Mouse (Mus musculus): ENCODE data around the gene Impdh2. TPM values are rescaled to one million over a fixed set of nuclear protein-coding genes. Genes with fewer than 3 reads are reported as not detected.
A peak's percentile ranks its signal among the peaks of the same experiment; 100 is the strongest.

The Impdh2 gene
- polyA plus RNA-seq, 1 experiment from 2014 or later, result 135 TPM

DNA sequence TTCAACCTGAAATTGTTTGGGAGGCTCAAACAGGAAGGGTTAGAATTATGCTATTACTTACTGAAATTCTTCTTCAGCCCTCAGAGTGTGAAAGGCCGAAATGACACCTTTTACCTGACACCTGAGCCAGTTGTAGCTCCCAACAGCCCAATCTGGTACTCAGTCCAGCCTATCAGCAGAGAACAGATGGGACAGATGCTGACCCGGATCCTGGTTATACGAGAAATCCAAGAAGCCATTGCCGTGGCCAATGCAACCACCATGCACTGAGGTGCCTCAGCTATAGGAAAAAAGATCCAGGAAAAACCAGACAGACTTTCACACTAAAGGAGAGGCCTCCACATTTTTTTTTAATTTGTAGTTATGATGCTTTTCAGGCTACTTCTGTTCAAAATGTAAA, 917 bp upstream of the Impdh2 start:
- H3K4me1 ChIP-seq, result peaks cover 18% of the 10 kb centered on the region
- H3K27me3 ChIP-seq, result no peaks in the 10 kb centered on the region
- peaks cover 82% of the 10 kb centered on the region for H3K36me3 ChIP-seq (ENCODE audit: poor library complexity, severe bottlenecking)
- WGBS, result 89% methylated on average over 4 of the region's 4 CpGs
- H3K9me3 ChIP-seq (replicated peaks), result no peaks in the 10 kb centered on the region
- H3K27ac ChIP-seq, result no peak overlapping the region
- no peak for ATAC-seq
- no peak overlapping the region for H3K4me2 ChIP-seq
- H3K9ac ChIP-seq, result no peak overlapping the region
- no peak overlapping the region for H3K4me3 ChIP-seq

DNA sequence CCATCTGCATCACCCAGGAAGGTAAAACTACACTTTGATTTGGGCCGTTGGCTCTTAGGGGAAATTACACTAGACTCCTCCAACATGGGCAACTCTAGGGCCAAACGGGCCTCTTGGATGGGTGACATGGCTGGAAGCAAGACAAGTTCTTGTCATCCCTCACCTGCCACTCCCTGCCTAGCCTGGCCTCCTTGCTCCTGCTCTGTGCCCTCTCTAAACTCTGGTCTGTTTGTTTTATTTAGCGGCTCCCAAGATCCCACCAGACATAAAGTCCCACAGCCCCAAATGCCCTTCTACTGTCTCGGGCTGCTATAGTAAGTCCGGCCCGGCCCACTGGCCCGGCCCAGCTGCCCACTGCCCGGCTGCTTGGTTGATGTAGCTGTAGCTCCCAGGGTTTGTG, 3.6 kb downstream of the Impdh2 start:
- Histone ChIP-seq H3K27ac (no peak overlapping the region), H3K4me2 (no peak overlapping the region), H3K9me3 (replicated peaks) (no peaks in the 10 kb centered on the region), H3K9ac (no peak overlapping the region), H3K27me3 (no peaks in the 10 kb centered on the region), H3K36me3 (ENCODE audit: poor library complexity, severe bottlenecking) (peaks cover 57% of the 10 kb centered on the region), H3K4me3 (no peak overlapping the region), H3K4me1 (peaks cover 41% of the 10 kb centered on the region)
- ATAC-seq, result no peak
- 96% methylated on average over 8 of the region's 8 CpGs for WGBS

DNA sequence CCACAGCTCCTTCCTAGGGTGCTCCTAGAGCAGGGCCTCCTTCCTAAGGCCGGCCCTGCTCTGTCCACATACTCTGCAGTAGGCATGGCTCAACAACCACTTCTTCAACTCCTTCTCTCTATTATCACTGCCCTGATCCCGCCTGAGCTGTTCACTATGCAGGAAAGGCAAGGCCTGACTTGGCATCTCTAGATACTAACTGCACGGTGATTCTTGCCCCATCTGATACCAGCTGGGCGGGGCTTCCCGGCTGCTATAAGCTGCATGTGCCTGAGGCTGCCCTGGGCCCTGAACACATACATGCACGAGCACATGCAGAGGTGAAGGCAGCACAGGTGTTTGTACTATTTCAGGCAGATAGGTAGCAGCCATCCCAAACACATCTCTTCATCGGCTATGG, 4.0 kb downstream of the Impdh2 start:
- peaks cover 52% of the 10 kb centered on the region for H3K36me3 ChIP-seq (ENCODE audit: poor library complexity, severe bottlenecking)
- H3K9me3 ChIP-seq (replicated peaks), result no peaks in the 10 kb centered on the region
- H3K4me2 ChIP-seq, result no peak overlapping the region
- H3K9ac ChIP-seq, result no peak overlapping the region
- H3K27ac ChIP-seq, result no peak overlapping the region
- H3K27me3 ChIP-seq, result no peaks in the 10 kb centered on the region
- H3K4me1 ChIP-seq, result peaks cover 43% of the 10 kb centered on the region
- ATAC-seq, result no peak
- 93% methylated on average over 7 of the region's 7 CpGs for WGBS
- H3K4me3 ChIP-seq, result no peak overlapping the region

DNA sequence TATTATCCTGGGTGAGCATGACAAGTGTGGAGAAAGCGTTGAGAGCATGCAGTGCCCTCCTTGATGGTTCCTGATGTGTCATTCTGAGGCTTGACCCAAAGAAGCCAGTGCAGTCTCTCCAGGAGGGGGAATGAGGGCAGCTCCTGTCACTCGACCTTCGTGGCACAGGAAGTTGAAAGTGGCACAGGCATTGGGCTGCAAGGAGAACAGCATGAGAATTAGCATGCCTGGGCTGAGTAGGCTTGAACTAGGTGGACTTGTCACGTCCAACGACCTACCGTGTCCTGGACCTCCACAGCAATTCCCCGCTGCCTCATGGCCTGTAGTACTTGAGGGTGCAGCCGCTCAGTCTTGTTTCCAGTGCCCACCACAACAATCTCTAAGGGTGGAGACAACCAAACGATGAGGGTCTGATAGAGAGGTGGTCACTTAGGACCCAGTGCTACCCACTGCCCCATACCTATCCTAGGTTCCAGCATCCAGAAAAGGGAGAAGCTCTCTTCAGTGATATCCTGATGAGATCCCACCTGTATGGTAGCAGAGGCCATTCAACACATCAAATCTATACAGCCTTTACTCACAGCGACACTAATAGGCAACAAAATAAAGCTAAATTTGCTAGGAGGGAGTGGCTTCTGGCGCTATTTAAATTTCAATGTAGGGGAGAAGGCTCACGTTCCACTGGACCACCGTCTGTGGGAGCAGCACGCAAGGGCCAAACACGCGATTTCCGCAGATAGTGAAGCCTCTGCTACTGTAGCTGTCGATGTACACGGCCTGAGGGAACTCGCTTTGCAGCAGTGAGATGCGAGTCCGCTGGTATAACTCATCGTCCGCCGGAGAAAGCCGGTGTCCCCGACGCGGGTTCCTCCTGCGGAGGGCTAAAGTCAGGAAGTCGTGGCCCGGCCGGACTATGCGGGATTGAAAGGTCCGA, 6.1 kb downstream of the Impdh2 start:
- H3K27ac ChIP-seq, result peak overlapping the region; percentile 98
- H3K4me2 ChIP-seq, result peak overlapping the region; percentile 97
- H3K9ac ChIP-seq, result peak overlapping the region; percentile 88
- H3K9me3 ChIP-seq (replicated peaks), result no peaks in the 10 kb centered on the region
- H3K36me3 ChIP-seq (ENCODE audit: poor library complexity, severe bottlenecking), result peaks cover 53% of the 10 kb centered on the region
- H3K4me3 ChIP-seq, result peak overlapping the region; percentile 74
- ATAC-seq, result 0 out of 2 replicates have a peak, but pooled peaks have one; percentile 0
- no peaks in the 10 kb centered on the region for H3K27me3 ChIP-seq
- 12% methylated on average over 35 of the region's 35 CpGs for WGBS
- peaks cover 51% of the 10 kb centered on the region for H3K4me1 ChIP-seq

DNA sequence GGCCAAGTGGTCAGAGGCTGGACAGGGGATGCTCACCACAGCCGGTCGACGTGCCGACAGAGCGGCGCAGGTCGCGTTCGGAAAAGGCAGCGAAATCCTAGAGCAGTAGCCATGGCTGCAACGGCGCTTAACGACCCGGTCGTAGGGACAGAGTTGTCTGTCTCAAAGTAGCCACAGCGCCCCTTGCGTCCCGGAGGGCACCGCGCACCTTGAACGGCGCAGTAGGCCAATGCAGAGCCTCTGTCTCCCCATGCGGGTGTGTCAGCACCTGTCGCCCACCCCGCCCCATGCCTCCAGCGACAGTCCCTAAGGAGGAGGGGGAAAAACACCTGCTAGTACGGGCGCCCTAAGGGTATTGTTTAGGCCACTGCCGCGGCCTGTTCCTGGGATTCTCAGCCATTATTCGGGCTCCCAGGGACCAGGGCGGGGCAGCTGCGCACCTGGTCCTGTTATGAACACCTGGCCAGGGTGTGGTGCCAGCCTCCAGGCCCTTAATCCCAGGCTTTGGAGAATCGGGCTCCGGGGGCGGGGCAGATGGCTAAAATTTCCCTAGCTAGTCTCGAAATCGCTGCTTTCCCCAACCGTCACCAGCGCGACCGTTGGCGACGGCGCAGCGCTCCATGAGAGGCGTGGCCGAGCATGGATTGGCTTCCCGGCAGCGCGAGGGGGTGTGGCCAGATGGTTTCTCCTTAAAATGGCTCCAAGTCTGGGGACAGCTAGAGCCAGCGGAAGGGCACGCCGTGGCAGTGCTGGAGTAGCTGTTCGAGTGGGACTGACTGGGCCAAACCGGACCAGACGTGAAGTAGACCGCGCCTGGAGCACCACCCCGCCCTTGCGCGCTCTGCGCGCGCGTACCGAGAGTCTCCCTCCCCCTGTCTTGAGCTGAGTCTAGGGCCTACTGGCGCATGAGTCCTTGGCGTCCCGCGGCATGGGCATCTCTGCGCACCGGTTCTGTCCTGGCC, 7.0 kb downstream of the Impdh2 start, which contains the start of gene Ndufaf3:
Gene Ndufaf3, minus strand, starts transcription at position 620 of the 962 bp plus-strand sequence.
- H3K4me2 ChIP-seq, result peak within 1 kb of the TSS; percentile 97
- H3K27ac ChIP-seq, result peak within 1 kb of the TSS; percentile 98
- H3K4me3 ChIP-seq, result peak within 1 kb of the TSS; percentile 74
- H3K36me3 ChIP-seq (ENCODE audit: poor library complexity, severe bottlenecking), result peaks cover 55% of the 10 kb centered on the region
- under 1% methylated on average over 71 of the region's 73 CpGs for WGBS
- H3K27me3 ChIP-seq, result no peaks in the 10 kb centered on the region
- H3K4me1 ChIP-seq, result peaks cover 42% of the 10 kb centered on the region
- peak within 1 kb of the TSS; percentile 88 for H3K9ac ChIP-seq
- peak; percentile 87 for ATAC-seq
- H3K9me3 ChIP-seq (replicated peaks), result no peaks in the 10 kb centered on the region

DNA sequence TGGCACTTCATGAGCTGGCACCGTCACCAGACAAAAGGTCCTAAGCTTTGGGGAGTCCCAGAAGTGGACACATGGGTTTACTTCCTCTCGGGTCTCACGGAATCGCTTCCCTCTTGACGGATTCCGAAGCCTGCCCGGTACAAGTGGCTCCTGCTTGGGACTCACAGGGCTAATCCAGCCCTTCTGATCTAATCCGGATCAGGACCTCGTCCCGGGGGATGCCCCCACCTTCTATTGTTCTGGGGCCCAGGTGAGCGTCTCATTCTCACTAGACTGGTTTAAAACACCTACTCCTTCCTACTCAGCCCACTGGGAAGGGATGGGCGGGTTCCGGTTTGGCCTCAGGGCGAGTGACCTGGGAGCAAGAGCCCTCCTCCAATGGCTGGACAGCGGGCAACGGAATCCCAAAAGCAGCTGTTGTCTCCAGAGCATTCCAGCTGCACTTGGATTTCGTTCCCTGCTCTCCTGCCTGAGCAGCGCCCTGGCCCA, 7.9 kb downstream of the Impdh2 start:
- Histone ChIP-seq H3K4me3 (peak overlapping the region; percentile 74), H3K36me3 (ENCODE audit: poor library complexity, severe bottlenecking) (peaks cover 55% of the 10 kb centered on the region), H3K4me1 (peaks cover 42% of the 10 kb centered on the region), H3K27me3 (no peaks in the 10 kb centered on the region), H3K9ac (peak overlapping the region; percentile 88), H3K27ac (peak overlapping the region; percentile 98), H3K4me2 (peak overlapping the region; percentile 97), H3K9me3 (replicated peaks) (no peaks in the 10 kb centered on the region)
- 10% methylated on average over 18 of the region's 18 CpGs for WGBS
- no peak for ATAC-seq

DNA sequence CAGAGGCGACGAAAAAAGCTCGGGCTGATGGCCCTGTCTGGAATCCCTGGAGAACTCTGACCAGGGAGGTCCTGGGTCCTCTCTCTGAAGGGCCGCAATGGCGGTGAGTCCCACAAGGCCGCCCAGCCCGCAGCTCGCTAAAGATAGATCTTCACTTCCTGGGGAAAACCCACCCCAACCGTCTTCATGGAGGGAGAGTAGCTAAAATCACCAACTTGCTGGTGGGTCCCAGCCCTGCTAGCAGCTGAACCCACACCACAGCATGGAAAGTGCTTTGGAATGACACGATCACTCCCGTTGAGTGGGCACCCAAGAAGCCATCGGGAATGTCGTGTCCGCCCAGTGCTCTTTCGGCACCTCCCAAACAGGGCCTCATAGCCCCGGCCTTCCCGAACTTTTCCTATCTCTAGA, 8.4 kb downstream of the Impdh2 start:
- Histone ChIP-seq H3K4me3 (peak overlapping the region; percentile 74), H3K36me3 (ENCODE audit: poor library complexity, severe bottlenecking) (peaks cover 55% of the 10 kb centered on the region), H3K9ac (0 out of 2 replicates have a peak overlapping the region, but pooled peaks have one; percentile 88), H3K4me1 (peaks cover 43% of the 10 kb centered on the region), H3K27ac (no peak overlapping the region; the same call in 1 of the 2 replicates), H3K4me2 (peak overlapping the region; percentile 97), H3K9me3 (replicated peaks) (no peaks in the 10 kb centered on the region), H3K27me3 (no peaks in the 10 kb centered on the region)
- WGBS, result 81% methylated on average over 17 of the region's 17 CpGs
- ATAC-seq, result no peak

DNA sequence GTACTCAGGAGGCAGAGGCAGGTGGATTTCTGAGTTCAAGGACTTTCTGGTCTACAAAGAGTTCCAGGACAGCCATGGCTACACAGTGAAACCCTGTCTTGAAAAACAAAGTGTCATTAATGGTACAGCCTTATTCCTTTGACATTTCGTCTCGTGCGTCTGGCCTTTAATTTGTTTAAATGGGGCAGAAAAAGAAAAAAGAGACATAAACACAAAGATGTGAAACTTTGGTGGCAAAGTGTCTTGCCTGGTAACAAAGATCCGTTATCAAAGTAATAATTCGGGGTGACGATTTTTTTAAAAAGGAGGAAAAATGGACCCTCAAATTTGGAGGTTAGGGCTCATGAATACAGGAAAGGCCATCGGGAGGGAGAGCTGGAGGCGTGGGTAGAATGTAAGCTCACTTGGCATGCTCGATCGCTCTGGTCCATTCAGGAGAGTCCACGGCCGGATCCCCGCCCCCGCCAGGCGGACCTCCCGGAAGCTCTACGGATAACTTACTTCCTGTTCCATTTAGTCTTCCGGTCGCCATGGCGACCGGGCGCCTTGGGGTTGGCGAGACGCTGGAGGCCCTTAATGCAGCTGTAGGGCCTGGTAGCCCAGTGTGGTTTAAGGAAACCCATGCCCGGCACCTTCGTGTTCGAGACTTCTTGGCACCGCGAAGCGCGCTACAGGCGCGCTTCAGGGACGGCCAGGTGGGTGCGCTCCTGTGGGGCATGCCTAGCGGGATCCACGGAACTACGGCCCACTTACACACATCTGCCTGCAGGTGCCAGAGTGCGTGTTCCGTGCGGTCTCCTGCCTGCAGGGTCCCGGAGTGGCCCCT, 9.5 kb downstream of the Impdh2 start, which contains the start of gene Dalrd3:
Gene Dalrd3, plus strand, starts transcription at position 506 of the 826 bp plus-strand sequence.
- H3K27ac ChIP-seq, result peak within 1 kb of the TSS; percentile 75
- H3K4me3 ChIP-seq, result peak within 1 kb of the TSS; percentile 62
- no peaks in the 10 kb centered on the region for H3K27me3 ChIP-seq
- WGBS, result 6% methylated on average over 42 of the region's 42 CpGs
- H3K36me3 ChIP-seq (ENCODE audit: poor library complexity, severe bottlenecking), result peaks cover 55% of the 10 kb centered on the region
- H3K4me2 ChIP-seq, result peak within 1 kb of the TSS; percentile 99
- H3K4me1 ChIP-seq, result peaks cover 54% of the 10 kb centered on the region
- H3K9ac ChIP-seq, result peak within 1 kb of the TSS; percentile 71
- peak; percentile 63 for ATAC-seq
- no peaks in the 10 kb centered on the region for H3K9me3 ChIP-seq (replicated peaks)

DNA sequence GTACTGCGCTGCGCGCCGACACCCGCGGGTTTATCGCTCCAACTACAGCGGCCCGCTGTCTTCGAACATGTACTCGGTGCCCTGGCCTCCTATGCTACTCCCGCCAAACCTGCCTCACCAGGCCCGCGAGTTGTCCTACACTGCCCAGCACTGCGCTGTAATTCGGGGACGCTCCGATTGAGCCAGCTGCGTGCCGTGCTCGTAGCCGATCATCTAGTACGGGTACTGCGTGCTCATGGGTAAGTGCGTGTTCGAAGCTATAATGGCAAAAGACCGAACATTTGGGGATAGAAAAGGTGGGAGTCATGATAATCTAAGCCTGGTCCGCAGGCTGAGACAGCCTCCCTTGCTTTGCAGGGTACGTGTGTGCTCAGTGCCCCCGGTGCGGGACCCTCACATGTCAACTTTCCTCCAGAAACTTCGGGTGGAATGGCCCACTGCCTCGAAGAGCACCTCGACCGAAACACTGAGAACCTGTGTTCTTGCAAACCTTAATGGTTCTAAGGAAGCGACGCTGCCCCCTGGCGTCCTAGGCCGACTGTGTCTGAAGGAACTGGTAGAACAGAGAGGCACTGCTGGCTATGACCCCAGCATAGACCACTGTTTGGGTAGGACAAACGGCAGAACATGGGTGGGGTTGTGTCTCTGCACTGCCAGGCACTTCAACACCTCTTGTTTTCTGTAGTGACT, 10.3 kb downstream of the Impdh2 start:
- Histone ChIP-seq H3K9me3 (replicated peaks) (no peaks in the 10 kb centered on the region), H3K4me1 (peaks cover 61% of the 10 kb centered on the region), H3K4me3 (peak overlapping the region; percentile 62), H3K27me3 (no peaks in the 10 kb centered on the region), H3K36me3 (ENCODE audit: poor library complexity, severe bottlenecking) (peaks cover 55% of the 10 kb centered on the region), H3K27ac (peak overlapping the region; percentile 75), H3K9ac (peak overlapping the region; percentile 71), H3K4me2 (peak overlapping the region; percentile 99)
- WGBS, result 2% methylated on average over 40 of the region's 40 CpGs
- no peak; the same call in 1 of the 2 replicates for ATAC-seq

DNA sequence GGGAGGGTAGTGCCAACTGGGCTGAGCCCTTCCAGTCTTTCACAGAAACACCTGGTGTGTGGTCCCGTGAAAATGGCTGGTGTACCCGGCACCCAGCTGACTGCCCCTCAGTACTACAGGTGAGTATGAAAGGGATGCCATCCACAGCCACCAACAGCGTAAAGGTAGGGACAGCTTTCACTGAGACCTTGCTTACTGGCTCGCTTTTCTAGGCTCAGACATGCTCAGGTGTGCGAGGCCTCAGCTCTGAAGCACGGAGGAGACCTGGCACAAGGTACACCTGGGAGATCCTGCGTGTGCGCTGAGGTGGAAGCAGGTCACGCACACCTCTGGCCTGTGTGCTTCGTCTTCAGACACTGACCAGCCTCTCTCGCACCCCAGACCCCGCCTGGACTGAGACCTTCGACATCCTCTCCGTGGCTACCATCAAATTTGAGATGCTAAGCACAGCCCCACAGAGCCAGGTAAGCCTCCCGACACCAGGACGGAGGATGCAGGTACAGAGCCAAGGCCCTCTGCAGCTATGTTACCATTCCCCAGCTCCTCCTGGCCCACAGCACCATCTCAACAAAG, 11.4 kb downstream of the Impdh2 start:
- Histone ChIP-seq H3K4me2 (no peak overlapping the region), H3K9ac (no peak overlapping the region), H3K9me3 (replicated peaks) (no peaks in the 10 kb centered on the region), H3K27ac (no peak overlapping the region), H3K4me1 (peaks cover 60% of the 10 kb centered on the region), H3K27me3 (no peaks in the 10 kb centered on the region), H3K4me3 (no peak overlapping the region), H3K36me3 (ENCODE audit: poor library complexity, severe bottlenecking) (peaks cover 59% of the 10 kb centered on the region)
- ATAC-seq, result no peak
- WGBS, result 92% methylated on average over 16 of the region's 16 CpGs
